Mouse (Mus musculus) B cell, adult (primary cell): ENCODE data around the gene Mmd. TPM values are rescaled to one million over a fixed set of nuclear protein-coding genes. Genes with fewer than 3 reads are reported as not detected.

Source experiments
- total RNA-seq: library from RNA; stranded (reverse); gene quantifications from 4 replicates; pipeline ENCODE4 v1.2.4, GENCODE M21; 2023; ENCODE audit not compliant: inconsistent age

The Mmd gene
- total RNA-seq = 9.9 to 17.0 TPM (median 10.9 TPM) in 4 replicates

DNA sequence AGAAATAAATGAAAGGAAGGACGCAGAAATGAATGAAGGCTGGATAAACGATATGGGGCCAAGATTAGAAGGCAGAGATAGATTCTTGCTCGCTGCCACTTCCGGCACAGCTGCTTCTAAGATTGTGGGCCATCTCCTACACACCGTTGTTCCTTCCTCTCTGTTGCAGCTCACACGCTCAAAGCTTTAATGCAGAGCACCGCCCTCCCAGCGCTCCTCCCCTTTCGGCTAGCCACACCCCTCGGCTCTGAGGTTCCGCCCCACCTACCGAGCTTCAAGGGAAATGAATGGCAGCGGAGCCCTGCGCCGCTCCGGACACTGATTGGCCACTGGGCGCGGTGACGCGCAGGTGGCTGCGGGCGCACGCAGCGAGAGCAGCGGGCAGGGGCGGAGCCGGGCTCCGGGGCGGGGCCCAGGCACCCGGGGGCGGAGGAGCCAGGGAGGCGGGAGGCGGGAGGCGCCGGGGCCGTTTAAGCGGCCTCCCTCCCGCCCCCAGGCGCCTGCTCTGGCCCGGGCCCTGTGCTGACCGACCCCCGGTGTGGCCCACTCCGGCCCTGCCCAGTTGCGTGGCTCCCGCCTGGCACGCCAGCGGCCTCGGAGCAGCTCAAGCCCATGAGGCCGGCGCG, at the start of gene Mmd:
TSS of gene Mmd (plus strand) at position 432 of the 626 bp plus-strand sequence.

Other genes starting within 250 kb of the Mmd start
- gene Pctp, start 246.6 kb upstream of the Mmd start, total RNA-seq = 7.0 to 8.3 TPM (median 8.0 TPM) in 4 replicates
- 0.57 to 1.1 TPM (median 0.58 TPM) in 3 of 4 replicates, not detected in the other for gene Tmem100, start 219.1 kb upstream of the Mmd start, total RNA-seq
- 1.5 to 2.1 TPM (median 2.0 TPM) in 4 replicates for gene Gm45716, start 61.8 kb upstream of the Mmd start, total RNA-seq
- gene Hlf, start 141.4 kb downstream of the Mmd start, total RNA-seq = 0.19 TPM in 1 of 4 replicates, not detected in the others